Mouse (Mus musculus): ENCODE results near the gene Hip1r.

Hip1r gene

DNA sequence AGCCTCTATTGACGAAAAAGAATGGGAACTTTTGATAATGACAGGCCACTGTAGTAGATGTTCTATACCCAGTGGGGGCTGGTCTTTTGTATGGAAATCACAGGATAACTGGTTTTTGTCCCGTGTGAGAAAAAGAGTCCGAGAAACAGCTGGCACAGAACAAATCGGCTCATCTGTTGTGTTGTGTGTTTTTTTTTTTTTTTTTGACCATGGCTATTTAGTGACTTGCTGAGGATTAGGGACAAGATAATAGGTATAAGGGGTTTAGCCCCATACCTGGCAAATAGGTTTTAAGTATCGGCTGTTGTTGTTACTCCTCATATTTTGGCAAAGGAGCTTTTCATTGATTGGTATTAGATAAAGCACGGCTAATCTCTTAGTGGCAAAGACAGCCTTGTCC is 975 bp upstream of the Hip1r start:
- no peak for DNase-seq (ENCODE audit: low spot score in 2 of 2)

GRCm38 (mm10) chr5:123974179-123974485 is 704 bp downstream of the Hip1r start:
- DNase-seq (ENCODE audit: low spot score in 2 of 2): no peak

DNA sequence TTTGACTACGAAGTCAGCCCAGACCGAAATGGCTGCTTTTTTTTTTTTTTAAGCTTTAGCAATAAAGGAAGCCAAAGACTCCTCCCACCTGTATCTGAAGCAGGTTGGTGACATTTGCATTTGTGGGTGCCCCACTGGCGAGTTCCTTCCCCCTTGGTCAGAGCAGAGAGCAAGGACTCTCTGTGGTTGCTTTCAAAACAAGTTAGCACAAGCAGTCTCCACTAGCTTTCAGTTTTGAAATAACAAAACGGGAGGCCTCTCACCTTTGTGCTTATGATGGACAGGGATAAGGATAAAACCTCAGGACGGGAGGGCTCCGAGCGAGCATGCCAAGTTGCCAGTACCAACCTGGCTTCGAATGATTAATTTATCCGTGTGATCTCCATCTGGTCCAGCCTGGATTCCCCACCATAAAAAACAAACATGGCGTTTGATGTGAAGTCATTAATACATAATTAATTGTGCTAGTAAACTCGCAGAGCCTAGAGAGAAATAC is 1.2 kb downstream of the Hip1r start:
- no peak for DNase-seq (ENCODE audit: low spot score in 2 of 2)

DNA sequence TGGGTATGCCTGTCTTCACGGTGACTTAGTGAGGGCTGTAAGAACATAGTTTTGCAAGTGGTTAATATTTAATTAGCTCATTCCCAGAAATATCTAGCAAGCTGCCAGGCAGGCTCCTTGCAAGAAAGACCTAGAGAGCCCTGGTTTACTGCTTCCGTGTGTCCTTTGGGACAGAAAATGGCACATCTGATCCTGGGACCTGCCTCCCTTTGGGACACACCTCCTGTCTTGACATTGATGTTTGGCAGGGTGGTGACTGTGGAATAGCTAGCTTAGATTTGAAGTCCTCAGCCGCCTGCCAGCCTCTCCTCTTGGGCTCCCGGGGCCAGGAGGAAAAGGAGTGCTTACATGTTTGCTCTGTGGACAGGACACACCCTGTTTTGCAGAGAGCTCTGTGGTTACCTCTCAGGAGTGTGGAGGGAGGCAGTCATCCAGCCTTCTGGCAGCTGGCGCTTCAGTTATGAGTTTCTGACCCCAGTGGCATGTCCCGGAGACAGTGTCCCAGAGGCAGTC is 2.3 kb downstream of the Hip1r start:
- no peak for DNase-seq (ENCODE audit: low spot score in 2 of 2)

- no peak for DNase-seq (ENCODE audit: low spot score in 2 of 2)
Observed at GRCm38 (mm10) chr5:123977231-123977630, 3.8 kb downstream of the Hip1r start.

GRCm38 (mm10) chr5:123978131-123978530 is 4.7 kb downstream of the Hip1r start:
- DNase-seq (ENCODE audit: low spot score in 2 of 2): no peak

DNA sequence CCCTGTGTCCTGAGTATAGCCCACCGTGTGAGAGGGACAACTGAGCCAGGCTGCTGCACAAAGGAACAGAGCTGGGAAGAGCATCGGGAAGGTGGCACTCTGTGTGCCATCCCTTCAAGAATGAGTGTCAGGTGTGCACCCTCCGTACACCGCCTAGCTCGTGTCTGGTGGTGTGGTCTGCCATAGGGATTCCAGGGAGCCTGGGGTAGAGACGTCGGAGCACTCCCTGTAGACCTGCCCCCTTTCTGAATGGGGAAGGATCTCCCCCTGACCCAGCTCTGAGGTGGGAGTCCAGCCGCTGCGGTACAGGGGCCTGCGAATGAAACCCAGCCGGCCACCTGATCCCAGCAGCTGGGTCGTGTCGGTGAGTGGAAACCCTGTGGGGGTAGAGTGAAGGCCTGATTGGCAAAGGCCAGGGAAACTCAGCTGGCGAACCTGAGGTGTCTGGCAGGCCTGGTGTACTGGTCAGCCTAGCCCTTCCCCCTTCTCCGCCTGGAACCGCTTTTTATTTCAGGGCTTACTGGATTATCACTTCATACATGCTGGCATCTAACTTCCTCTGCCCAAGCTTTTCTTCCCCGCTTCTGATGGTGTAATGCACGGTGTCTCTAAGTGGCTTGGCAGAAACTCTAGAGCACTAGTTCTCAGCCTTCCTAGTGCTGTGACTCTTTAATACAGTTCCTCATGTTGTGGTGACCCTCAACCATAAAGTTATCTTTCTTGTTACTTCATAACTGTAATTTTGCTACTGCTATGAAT is 6.0 kb downstream of the Hip1r start:
- DNase-seq (ENCODE audit: low spot score in 2 of 2): no peak

DNA sequence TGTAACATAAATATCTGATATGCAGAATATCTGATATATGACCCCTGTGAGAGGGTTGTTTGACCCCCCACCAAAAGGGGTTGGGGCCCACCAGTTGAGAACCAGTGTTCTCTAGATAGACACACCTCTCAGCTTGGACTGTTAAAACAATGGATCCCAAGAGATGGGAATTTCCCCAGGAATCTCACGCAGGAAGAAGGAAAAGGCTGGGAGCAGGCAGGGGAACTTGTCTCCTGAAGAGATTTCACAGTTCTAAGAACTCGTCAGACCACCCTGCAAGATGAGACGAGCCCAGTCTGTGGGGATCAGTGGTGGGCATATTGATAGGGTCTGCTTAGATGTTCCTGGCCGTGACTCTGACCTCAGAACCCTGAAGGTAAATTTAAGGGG is 6.5 kb downstream of the Hip1r start:
- no peak for DNase-seq (ENCODE audit: low spot score in 2 of 2)

GRCm38 (mm10) chr5:123980521-123981249 is 7.3 kb downstream of the Hip1r start:
- DNase-seq (ENCODE audit: low spot score in 2 of 2): peak in 1 of 2 experiments; percentile 12

- DNase-seq (ENCODE audit: low spot score in 2 of 2): peak in 1 of 2 experiments; percentile 40
Observed at GRCm38 (mm10) chr5:123981250-123981554, 7.8 kb downstream of the Hip1r start.

- DNase-seq (ENCODE audit: low spot score in 2 of 2): no peak
Observed at GRCm38 (mm10) chr5:123982838-123983237, 9.4 kb downstream of the Hip1r start.

DNA sequence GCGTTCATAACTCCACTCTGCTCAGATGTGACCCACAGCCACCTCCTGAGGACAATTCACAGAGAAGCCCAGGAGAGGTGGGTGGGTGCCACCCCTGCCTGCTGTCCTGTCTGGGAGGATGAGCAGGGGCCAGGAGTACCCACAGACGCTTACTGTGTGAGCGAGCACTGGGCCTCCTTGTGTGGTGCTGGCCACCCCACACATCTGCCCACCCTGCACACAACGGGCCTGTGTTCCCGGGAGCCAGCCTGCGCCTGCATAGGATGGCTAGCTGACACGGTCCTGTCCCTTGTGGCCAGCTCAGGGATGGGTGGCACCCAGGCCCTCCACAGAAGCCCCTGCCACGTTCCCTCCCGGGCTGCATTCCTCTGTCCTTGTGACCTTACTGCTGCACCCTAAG is 12.0 kb downstream of the Hip1r start:
- DNase-seq (ENCODE audit: low spot score in 2 of 2): no peak

GRCm38 (mm10) chr5:123986925-123987324 is 13.5 kb downstream of the Hip1r start:
- DNase-seq (ENCODE audit: low spot score in 2 of 2): no peak

DNA sequence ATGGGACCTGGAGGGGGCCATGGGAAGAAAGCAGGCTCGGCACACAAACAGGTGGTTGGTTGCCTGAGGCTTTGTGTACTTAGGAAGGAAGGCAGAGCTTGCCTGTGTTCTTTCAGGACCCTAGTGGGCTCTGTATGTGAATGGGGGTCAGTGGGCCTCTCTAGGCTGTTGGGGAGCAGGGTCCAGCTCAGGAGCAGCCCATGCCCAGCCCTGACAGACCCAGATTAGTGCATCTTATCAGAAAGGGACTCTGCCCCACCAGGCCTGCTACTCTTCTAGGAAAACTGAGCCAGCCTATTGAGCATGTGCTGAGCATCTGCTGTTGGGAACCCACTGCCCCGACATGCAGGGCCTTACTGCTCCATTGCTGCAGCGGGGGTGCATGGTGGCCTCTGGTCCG is 14.1 kb downstream of the Hip1r start:
- no peak for DNase-seq (ENCODE audit: low spot score in 2 of 2)

- DNase-seq (ENCODE audit: low spot score in 2 of 2): no peak
Observed at GRCm38 (mm10) chr5:123989941-123990885, 16.8 kb downstream of the Hip1r start.

- DNase-seq (ENCODE audit: low spot score in 2 of 2): no peak
Observed at GRCm38 (mm10) chr5:123991321-123991720, 17.9 kb downstream of the Hip1r start.

- DNase-seq (ENCODE audit: low spot score in 2 of 2): no peak
Observed at GRCm38 (mm10) chr5:123992193-123992637, 18.8 kb downstream of the Hip1r start.

GRCm38 (mm10) chr5:123992794-123993193 is 19.4 kb downstream of the Hip1r start:
- peak; percentile 70 to 76 for DNase-seq (ENCODE audit: low spot score in 2 of 2)

GRCm38 (mm10) chr5:123993263-123994036 is 20.0 kb downstream of the Hip1r start:
- peak; percentile 61 to 74 for DNase-seq (ENCODE audit: low spot score in 2 of 2)

GRCm38 (mm10) chr5:123994468-123994867 is 21.0 kb downstream of the Hip1r start:
- DNase-seq (ENCODE audit: low spot score in 2 of 2): no peak

GRCm38 (mm10) chr5:123995388-123995787 is 22.0 kb downstream of the Hip1r start:
- DNase-seq (ENCODE audit: low spot score in 2 of 2): no peak

Measured in right cerebral cortex, postnatal 36 days (tissue).